Mouse (Mus musculus): Measurements from ENCODE around the gene Skap1. TPM values are rescaled to one million over a fixed set of nuclear protein-coding genes. Genes with fewer than 3 reads are reported as not detected.

The Skap1 gene
- polyA plus RNA-seq, 1 experiment = 2.3 TPM

DNA sequence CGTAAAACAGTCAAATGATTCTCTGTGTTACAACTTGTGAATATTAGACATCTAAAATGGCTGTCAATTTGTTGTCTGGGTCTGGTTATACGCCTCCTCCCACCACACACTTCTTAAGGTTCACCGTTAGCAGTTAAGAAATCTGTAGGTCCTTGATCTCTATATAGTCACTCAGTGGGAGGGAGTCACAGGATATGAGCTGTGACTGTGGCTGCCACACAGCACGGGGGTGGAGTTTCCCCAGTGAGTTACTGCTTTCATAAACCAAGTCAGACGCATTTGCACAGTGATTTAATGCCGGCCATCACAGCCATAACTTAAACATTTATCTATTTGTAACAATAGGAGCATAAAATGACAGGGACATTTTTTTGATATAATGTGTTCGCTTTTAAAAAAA is 2.6 kb downstream of the Skap1 start:
- TF ChIP-seq POLR2A (IDR thresholded peaks at IDR 0.05; ENCODE audit: borderline replicate concordance, extremely low read depth, insufficient read depth, insufficient read length, poor library complexity, severe bottlenecking) (no peak), CTCF (IDR thresholded peaks at IDR 0.05; ENCODE audit: borderline replicate concordance, extremely low read depth, insufficient read depth, insufficient read length) (no peak)
- DNase-seq (ENCODE audit: low read depth) = no peak

DNA sequence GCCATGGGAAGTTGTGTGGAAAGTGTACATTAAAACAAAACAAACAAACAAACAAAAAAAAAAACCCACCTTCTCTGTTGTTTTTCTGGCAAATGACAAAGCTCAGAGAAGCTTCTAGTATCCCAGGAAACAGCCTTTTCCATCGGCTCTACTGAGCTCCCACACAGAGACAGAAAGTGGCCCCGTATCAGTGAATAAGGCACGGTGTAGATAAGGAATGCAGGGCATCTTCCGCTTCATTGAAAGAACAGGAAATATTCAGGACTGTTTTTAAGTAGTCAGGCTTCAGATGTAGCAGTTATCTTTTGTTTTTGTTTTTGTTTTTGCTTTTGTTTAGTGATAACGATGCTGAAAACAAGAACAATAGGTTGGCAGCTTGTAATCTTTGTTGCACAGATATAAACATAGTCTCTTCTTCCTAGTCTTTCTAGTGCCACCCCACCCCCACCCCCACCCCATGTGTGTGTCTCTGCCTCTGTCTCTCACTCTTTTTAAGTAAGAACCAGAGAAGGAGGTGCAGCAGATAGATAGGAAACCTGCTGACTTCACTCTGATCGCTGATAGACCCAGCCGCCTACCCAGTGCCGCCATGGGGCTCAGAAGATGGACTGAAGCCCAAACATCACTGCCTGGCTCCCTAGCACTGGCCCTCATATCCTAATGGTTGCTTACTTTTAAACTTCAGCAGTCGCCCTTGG is 3.8 kb downstream of the Skap1 start:
- no peak for DNase-seq (ENCODE audit: low read depth)
- TF ChIP-seq POLR2A (IDR thresholded peaks at IDR 0.05; ENCODE audit: borderline replicate concordance, extremely low read depth, insufficient read depth, insufficient read length, poor library complexity, severe bottlenecking) (no peak), CTCF (IDR thresholded peaks at IDR 0.05; ENCODE audit: borderline replicate concordance, extremely low read depth, insufficient read depth, insufficient read length) (no peak)

DNA sequence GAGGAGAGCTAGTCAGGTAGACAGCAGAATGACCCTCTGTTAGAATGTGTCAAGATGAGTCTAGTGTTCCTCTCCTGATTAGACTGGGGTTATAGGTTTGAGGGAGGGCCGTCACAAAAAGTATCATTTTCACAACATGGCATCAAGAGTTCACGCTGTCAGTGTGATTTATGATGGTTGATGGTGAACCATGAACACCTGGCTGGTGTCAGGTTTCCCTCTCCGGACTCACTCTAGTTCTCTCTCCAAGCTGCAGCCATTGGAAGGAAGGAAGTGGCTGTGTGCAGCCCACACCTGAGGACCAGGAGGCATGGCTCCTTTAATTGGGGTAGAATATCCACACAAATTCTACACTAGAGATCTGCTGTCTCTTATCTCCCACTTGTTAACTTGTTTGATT is 18.3 kb downstream of the Skap1 start:
- no peak for TF ChIP-seq CTCF (IDR thresholded peaks at IDR 0.05; ENCODE audit: borderline replicate concordance, extremely low read depth, insufficient read depth, insufficient read length)
- TF ChIP-seq POLR2A (IDR thresholded peaks at IDR 0.05; ENCODE audit: borderline replicate concordance, extremely low read depth, insufficient read depth, insufficient read length, poor library complexity, severe bottlenecking) = no peak
- no peak for DNase-seq (ENCODE audit: low read depth)

DNA sequence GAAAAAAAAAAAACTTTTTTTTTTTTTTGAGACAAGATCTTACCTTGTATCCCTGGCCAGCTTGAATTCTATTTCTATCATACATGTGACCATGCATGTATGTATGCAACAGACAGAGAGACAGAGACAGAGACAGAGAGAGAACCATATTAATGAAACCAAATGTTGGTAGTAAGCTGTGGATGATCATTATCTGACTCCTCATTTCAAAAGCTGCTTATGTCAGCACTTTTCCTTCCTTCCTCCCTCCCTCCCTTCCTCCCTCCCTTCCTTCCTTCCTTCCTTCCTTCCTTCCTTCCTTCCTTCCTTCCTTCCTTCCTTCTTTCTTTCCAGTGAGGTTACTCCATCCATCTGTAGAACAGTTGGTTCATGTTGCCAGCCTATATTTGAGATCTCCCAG is 18.8 kb downstream of the Skap1 start:
- no peak for DNase-seq (ENCODE audit: low read depth)
- TF ChIP-seq POLR2A (IDR thresholded peaks at IDR 0.05; ENCODE audit: borderline replicate concordance, extremely low read depth, insufficient read depth, insufficient read length, poor library complexity, severe bottlenecking) (no peak), CTCF (IDR thresholded peaks at IDR 0.05; ENCODE audit: borderline replicate concordance, extremely low read depth, insufficient read depth, insufficient read length) (no peak)

DNA sequence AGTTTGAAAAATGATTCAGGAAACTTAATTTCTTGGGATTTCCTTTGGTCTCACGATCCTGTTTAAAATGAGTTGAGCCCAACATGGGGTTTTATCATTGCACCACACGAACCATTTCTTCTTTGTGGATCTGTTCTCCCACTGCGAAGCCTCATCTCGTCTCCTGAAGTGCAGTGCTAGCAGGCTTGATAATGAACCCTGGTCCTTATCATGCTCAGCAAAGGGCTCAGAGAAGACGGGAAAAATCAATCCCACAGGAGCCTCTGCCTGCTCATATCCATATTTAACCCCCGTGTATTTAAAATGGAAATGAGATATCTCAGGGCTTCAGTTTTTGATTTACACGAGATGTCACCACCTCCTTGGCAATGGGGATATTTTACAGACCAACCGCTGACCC is 34.1 kb downstream of the Skap1 start:
- TF ChIP-seq POLR2A (IDR thresholded peaks at IDR 0.05; ENCODE audit: borderline replicate concordance, extremely low read depth, insufficient read depth, insufficient read length, poor library complexity, severe bottlenecking) = no peak
- TF ChIP-seq CTCF (IDR thresholded peaks at IDR 0.05; ENCODE audit: borderline replicate concordance, extremely low read depth, insufficient read depth, insufficient read length) = no peak
- DNase-seq (ENCODE audit: low read depth) = peak; percentile 65

DNA sequence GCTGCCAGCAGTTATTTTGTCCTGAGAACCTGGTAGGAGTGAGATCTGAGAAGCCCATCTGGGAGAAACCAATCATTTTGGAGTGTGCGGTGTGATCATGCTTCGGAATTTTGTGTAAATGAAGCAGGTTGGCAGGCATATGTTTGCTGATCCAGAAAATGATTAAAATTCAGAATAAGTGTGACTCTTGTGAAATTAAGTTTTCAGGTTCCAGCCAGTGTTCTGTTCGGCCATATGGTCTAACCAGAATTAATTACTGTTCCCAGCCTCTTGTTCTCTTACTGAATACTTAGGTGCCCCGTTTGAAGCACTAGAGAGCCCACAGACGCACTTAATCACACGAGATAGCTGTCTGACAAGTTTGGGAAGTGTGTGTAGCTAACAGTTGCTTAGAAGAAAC is 36.6 kb downstream of the Skap1 start:
- TF ChIP-seq CTCF (IDR thresholded peaks at IDR 0.05; ENCODE audit: borderline replicate concordance, extremely low read depth, insufficient read depth, insufficient read length) (no peak), POLR2A (IDR thresholded peaks at IDR 0.05; ENCODE audit: borderline replicate concordance, extremely low read depth, insufficient read depth, insufficient read length, poor library complexity, severe bottlenecking) (no peak)
- peak; percentile 84 for DNase-seq (ENCODE audit: low read depth)

DNA sequence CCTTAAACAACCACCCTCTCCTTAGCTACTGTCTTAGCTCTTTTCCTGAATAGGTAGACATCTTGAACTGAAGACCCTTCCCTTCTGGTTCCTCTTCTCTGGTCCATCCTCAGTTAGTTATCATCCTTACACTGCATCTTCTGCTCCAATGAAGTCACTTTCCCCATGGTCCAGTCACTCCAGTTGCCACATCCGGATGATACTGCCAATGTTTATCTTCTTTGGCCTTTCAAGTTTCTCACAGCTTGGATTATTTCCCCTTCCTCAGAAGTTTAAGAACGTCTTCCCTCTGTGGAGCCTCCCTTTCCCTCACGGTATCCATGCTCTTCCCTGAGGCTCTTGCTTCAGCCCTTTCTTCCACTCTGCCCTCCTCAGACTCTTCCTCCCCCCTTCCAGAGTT is 38.6 kb downstream of the Skap1 start:
- no peak for DNase-seq (ENCODE audit: low read depth)
- TF ChIP-seq CTCF (IDR thresholded peaks at IDR 0.05; ENCODE audit: borderline replicate concordance, extremely low read depth, insufficient read depth, insufficient read length) (no peak), POLR2A (IDR thresholded peaks at IDR 0.05; ENCODE audit: borderline replicate concordance, extremely low read depth, insufficient read depth, insufficient read length, poor library complexity, severe bottlenecking) (no peak)

DNA sequence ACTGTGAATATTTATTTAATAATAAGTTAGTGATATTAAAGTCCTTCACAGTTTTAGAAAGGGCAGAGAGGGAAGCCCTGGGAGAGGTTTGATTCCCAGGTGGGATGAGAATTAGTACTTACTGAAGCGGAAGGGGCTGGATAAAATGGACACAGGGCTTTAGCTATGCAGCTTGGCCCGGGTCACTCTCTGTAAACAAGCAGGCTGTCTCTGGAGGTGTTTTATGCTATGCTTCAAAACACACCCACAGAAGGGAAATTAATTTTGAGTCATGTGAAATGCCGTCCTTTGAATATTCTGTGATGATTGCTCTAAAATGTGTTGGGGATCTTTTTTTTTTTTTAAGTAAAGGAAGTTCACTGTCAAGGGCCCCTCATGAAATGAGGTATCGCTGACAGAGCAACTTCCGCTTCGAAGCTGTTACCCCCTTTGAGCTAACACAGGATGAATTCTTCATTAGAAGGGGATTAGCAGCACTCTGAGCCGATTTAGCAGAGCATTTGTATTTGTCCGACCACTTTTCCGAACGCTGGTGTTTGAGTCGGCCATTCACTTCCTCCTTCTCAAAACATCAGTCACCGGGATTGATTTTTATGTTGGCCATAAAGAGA is 40.2 kb downstream of the Skap1 start:
- no peak for DNase-seq (ENCODE audit: low read depth)
- TF ChIP-seq POLR2A (IDR thresholded peaks at IDR 0.05; ENCODE audit: borderline replicate concordance, extremely low read depth, insufficient read depth, insufficient read length, poor library complexity, severe bottlenecking) = no peak
- TF ChIP-seq CTCF (IDR thresholded peaks at IDR 0.05; ENCODE audit: borderline replicate concordance, extremely low read depth, insufficient read depth, insufficient read length) = no peak

DNA sequence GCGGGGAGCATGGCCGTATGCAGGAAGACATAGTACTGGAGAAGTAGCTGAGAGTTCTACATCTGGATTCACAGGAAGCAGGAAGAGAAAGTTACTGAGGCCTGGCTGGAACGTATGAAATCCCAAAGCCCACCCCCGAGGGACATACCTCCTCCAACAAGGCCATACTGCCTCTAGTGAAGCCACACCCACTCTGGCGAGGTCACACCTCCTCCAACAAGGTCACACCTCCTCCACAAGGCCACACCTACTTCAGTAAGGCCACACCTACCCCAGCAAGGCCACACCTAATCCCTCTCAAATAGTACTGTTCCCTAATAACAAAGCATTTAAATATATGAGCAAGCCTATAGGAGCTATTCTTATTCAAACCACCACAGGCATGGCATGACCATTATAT is 41.4 kb downstream of the Skap1 start:
- TF ChIP-seq POLR2A (IDR thresholded peaks at IDR 0.05; ENCODE audit: borderline replicate concordance, extremely low read depth, insufficient read depth, insufficient read length, poor library complexity, severe bottlenecking) (no peak), CTCF (IDR thresholded peaks at IDR 0.05; ENCODE audit: borderline replicate concordance, extremely low read depth, insufficient read depth, insufficient read length) (no peak)
- no peak for DNase-seq (ENCODE audit: low read depth)

DNA sequence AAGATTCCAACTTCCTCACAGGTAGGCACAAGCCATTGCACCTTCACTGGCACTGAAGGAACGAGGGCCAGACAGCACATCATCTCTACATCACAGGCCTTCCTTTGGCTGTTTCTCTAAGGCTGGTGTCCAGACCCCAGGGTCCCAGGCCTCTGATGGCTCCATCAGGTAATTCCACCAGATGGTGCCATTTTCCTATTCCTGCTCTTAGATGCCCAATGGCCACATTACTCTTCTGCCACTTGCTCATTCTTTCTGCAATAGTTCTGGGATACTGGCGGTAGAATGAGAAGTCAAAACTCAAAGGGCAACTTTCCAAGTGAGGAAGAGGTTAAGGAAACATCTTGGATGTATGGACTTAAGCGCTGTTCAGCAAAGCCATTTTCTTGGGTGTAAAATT is 50.8 kb downstream of the Skap1 start:
- TF ChIP-seq POLR2A (IDR thresholded peaks at IDR 0.05; ENCODE audit: borderline replicate concordance, extremely low read depth, insufficient read depth, insufficient read length, poor library complexity, severe bottlenecking) (no peak), CTCF (IDR thresholded peaks at IDR 0.05; ENCODE audit: borderline replicate concordance, extremely low read depth, insufficient read depth, insufficient read length) (no peak)

DNA sequence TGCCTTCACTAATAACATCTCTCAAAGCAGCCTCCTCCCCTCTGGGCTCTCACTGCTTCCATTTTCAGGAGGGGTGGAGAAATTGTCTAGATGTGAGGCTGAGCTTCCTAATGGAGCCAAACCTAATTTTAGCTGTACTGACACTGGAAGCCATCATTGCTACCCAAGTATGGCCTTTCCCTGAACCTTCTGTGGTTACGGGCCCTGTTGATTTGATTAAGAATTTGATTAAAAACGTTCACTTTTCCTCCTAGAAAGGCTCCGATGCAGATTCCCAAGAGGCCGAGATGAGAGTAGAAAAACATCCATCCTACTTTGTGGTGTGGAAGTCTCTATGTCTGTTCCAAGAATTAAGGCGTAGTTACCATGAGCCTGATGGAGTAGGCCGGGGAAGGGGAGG is 60.1 kb downstream of the Skap1 start:
- TF ChIP-seq POLR2A (IDR thresholded peaks at IDR 0.05; ENCODE audit: borderline replicate concordance, extremely low read depth, insufficient read depth, insufficient read length, poor library complexity, severe bottlenecking) (no peak), CTCF (IDR thresholded peaks at IDR 0.05; ENCODE audit: borderline replicate concordance, extremely low read depth, insufficient read depth, insufficient read length) (no peak)
- DNase-seq (ENCODE audit: low read depth) = no peak

More for the DNA sequence above, 50.8 kb downstream of the Skap1 start:
- no peak for DNase-seq (ENCODE audit: low read depth)

DNA sequence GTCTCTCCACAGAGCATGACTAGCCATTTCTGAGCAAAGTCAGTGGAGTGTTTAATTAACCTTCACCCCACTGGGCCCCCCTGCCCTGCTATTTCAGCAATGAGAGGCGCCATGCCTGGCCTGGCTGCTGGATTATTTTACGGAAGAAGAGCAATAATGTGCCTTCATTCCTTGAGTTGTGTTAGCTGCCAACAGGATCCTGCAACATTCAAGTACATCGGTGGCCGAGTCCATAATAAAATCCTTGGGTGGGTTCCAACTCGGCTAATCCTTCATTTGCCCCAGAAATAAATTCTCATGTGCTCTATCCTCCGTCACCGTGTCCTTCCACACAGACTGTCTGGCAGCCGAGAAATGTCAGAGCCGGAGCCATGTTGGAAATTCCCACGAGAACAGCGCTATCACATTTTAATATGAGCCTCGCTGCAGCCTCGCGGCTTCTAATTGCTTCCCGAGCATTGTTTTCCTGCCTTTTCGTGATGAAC is 61.8 kb downstream of the Skap1 start:
- no peak for TF ChIP-seq POLR2A (IDR thresholded peaks at IDR 0.05; ENCODE audit: borderline replicate concordance, extremely low read depth, insufficient read depth, insufficient read length, poor library complexity, severe bottlenecking)
- no peak for TF ChIP-seq CTCF (IDR thresholded peaks at IDR 0.05; ENCODE audit: borderline replicate concordance, extremely low read depth, insufficient read depth, insufficient read length)
- peak; percentile 75 for DNase-seq (ENCODE audit: low read depth)
